Mouse (Mus musculus) embryonic stem cell, embryonic (primary cell): ENCODE data around the gene Slit3.

Source experiments
- CTCF ChIA-PET, 4 experiments: fragments of 300-600 bp in 2 of 4; fragments of 350-600 bp in 2 of 4; sonication (Branson Sonifier 250); formaldehyde crosslinking; loops; one replicate each; lab custom pipeline; 2022; ENCODE audit warnings: inconsistent platforms in 2 of 4; lab: Charles Lee
- POLR2A ChIA-PET, 4 experiments: fragments of 300-600 bp in 2 of 4; fragments of 350-600 bp in 2 of 4; sonication (Branson Sonifier 250); formaldehyde crosslinking; loops; one replicate each; lab custom pipeline; 2022; ENCODE audit warnings: antibody characterized with exemption in 4 of 4, inconsistent platforms in 1 of 4; lab: Charles Lee

Gene Slit3

DNA sequence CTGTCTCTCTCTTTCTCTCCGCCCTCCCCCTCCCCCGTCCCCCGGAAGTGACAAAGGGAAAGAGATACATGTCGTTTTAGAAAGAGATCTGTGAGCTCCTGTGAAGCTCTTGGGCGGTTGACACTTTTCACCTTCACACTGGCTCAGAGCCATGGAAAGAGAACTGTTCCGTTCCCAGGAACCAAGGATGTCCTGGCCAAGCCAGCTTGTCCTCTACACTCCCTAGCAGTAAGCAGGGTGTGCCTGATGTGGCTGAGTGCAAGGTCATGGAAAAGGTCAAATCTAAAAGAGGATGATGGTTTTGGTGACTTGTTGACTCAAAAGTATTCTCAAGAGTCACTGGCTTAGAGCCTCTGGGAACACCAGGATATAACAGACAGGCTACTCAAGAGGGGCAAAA, 219.7 kb downstream of the Slit3 start:
- CTCF ChIA-PET, result no interaction called here
- POLR2A ChIA-PET, result no interaction called here

DNA sequence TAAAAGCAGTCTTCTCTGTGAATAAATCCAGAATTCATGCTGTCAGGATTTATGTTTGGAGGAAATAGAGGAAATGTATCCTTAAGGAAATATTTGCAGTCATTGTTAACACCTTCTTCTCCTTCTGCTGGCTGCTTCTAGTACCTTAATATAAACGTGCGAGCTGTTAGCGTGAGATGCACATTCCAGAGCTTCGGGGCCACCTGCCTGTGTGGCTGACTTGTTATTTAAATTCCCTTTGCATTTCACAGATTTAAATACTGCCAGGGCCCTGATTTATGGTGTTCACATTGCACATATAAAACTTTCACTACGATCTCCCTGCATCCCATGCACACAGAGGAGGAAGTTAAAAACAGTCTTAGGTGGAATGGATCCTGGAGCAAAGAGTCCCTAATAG, 221.5 kb downstream of the Slit3 start:
- ChIA-PET POLR2A (interaction anchor here in 1 of 4 experiments (0.7 kb wide), 1 partner anchor 548 kb away, joined by 4 read pairs; no protein-coding TSS in a partner anchor), CTCF (no interaction called here)

DNA sequence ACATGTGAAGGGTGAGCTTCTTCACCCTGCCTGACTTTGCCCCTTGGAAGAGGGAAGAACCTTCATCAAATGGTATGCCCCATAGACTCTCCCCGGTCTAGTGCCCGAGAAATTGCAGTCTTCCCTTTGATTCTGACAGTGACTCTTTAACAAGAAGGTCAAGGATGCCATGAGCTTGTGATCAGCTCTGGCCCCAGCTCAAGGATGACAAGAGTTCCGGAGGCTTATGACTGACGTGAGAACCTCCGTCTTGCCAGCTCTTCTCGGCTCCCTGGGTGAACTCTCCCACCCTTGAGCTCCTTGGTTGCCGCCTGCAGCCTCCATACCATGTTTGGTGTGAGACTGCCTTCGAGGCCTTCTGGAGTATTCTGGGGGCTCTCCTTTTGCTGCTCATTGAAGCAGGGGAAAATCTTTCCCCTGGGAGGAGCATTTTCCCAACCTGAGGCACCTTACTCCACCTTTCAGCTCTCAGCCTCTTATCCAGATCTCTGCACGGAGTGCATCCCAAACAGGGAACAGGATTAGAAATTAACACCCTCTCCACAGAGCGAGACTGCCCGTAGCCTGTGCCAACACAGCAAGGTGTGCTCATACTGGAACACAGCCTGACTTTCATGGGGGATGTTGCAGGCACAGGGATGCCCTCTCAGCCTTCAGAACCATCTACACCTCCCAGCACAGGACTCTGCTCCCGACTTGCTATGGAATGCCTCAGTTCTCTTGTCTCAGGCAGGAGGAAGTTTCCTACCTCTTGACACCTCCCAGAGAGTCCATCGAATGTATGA, 224.9 kb downstream of the Slit3 start:
- POLR2A ChIA-PET, result no interaction called here
- CTCF ChIA-PET, result interaction anchor here in 1 of 4 experiments (1.5 kb wide), 1 partner anchor 348 kb away, joined by 3 read pairs; no protein-coding TSS in a partner anchor

DNA sequence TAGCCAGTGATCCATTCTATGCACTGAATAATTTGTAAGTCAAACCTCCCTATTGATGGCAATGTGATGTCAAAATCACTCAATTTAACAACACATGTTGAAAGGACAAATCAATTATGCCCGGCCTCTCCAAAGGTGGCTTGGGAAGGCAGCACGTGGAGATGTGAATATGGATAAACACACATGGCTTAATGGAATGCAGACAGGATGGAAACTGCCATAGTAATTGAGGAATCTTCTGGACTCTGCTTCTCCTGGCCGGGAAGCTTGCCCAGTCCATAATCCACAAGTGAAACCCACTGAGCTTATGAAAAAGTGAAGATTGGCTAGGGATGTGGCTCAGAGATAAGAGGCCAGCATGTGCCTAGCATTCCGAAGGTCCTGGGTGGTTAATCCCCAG, 227.1 kb downstream of the Slit3 start:
- ChIA-PET POLR2A (no interaction called here), CTCF (interaction anchor here in 3 of 4 experiments (0.6 to 0.7 kb wide), 3 partner anchors 40 to 1170 kb away, joined by 3 to 4 read pairs (median 3); no protein-coding TSS in a partner anchor)

DNA sequence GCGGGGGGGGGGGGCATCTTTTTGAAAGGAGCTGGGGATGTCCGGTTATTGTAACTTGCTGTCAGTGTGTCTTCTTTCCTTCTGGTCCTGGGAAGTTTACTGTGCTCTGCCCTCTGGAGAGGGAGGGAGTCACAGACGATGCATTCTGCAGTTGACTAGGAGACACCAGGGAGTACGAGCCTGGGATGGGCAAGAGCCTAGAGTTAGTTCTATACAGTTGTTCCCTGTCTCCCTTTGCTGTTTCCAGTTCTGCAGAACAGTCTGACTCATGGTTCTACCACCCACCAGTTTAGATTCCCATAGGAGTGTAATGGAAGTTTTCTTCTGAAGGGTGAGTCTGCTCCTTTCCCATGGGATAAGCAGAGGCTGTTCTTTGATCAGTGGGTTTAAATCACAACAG, 229.9 kb downstream of the Slit3 start:
- ChIA-PET POLR2A (no interaction called here), CTCF (interaction anchor here in 2 of 4 experiments (0.6 to 0.7 kb wide), 2 partner anchors 481 to 1036 kb away, joined by 3 to 5 read pairs; partner anchors contain the start of gene Fam196b (in 1 of the 2))

DNA sequence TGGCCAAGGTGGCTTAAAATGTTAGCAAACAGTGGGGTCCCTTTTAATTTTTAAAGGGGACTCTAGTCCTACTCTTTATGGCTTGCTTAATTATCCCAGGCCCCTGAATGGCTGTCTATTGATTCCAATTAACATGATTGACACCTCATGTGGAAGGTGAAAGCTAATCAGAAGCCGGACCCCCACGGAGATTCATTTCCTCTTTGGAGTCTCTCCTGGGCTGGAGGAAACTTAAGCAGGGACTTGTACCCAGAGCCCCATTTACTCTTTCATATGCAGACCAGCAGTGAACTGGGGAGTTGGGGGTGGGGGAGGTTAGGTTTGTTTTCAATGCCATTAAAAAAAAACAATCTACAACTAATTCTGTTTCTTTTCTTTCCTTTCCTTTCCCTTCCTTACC, 230.4 kb downstream of the Slit3 start:
- ChIA-PET POLR2A (no interaction called here), CTCF (interaction anchor here in 2 of 4 experiments (0.5 to 0.6 kb wide), 2 partner anchors 135 to 1037 kb away, joined by 3 to 5 read pairs; partner anchors contain the start of gene Fam196b (in 1 of the 2))

DNA sequence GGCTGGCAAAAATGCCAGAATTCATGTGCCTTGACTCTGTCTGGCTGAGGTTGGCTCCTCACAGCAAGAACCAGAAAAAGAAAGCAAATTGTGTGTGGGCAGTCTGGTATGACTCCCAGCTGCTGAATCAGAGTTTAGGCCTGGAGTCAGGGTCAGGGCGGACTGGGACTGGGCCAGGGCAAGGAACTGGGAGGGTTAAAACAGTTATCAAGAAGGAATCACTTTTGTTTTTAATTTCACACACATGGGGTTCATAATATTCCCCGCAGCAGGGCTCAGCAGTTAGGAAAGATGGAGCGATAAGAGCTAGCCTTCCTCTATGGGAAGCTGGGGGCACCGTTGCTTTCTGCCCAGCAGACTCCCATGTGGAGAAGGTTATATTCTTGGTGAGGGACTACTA, 234.8 kb downstream of the Slit3 start:
- CTCF ChIA-PET, result no interaction called here
- POLR2A ChIA-PET, result interaction anchor here in 1 of 4 experiments (0.6 kb wide), 1 partner anchor 272 kb away, joined by 6 read pairs; no protein-coding TSS in a partner anchor

DNA sequence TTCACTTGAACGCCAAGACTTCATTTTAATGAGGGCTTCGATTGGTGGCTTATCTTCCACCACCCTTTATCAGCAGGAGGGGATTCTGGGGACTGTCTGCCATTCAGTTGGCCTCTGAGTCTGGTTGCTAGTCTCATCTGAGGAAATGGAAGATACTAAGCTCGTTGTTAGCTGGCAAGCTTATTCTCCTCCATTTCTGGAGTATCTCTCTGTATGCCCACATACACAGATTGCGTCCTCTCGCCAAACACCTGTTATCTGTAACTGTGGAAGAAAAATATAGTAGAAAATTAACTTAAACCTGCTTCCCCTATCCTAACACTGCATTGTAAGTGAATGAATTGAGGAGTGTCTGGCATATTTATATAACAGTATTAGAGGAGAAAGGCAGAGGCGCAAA, 240.0 kb downstream of the Slit3 start:
- POLR2A ChIA-PET, result no interaction called here
- CTCF ChIA-PET, result interaction anchor here in 2 of 4 experiments (0.6 to 1.1 kb wide), 3 partner anchors 47 to 525 kb away, joined by 3 to 6 read pairs (median 4); no protein-coding TSS in a partner anchor

DNA sequence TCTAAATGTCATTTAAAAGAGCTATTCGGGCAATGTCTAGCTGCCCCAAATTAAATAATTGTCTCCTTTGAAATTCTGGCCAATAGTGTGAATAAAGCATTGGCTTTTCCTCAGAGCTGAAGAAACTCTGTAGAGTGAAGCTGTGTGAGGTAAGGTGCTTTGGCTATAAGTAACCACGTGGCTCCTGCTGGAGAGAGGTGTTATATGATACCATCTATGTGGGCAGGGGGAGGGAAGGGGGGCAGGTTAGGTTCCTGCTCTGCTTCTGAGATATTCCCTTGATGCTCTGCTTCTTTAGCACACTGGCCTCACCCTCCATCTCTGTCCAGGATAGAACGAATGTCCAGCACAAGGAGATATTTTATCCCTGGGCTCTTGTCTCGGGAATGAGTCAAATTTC, 242.0 kb downstream of the Slit3 start:
- POLR2A ChIA-PET, result no interaction called here
- CTCF ChIA-PET, result interaction anchor here in 2 of 4 experiments (0.6 to 1.1 kb wide), 3 partner anchors 45 to 520 kb away, joined by 3 to 5 read pairs (median 3); no protein-coding TSS in a partner anchor

DNA sequence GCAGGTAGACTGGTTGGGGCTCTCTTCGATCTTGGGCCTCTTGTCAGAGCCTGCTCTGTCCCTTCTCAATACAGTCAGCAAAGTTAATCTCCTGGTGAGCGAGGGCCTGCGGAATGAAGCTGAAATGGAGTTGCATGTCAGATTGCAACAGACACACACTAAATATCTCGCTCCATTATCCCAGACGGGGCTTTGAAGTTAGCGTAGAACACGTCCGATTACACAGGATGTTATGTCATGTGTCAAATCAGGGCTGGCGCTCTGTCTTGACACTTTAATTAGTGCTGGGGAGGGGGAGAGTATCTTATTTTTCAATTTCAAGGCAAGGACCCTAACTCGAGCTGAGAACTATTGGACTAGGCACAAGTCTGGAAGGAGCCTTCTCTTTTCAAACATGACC, 243.4 kb downstream of the Slit3 start:
- POLR2A ChIA-PET, result interaction anchor here in 2 of 4 experiments (0.6 kb wide), 2 partner anchors 78 to 812 kb away, joined by 3 read pairs; no protein-coding TSS in a partner anchor
- CTCF ChIA-PET, result no interaction called here

DNA sequence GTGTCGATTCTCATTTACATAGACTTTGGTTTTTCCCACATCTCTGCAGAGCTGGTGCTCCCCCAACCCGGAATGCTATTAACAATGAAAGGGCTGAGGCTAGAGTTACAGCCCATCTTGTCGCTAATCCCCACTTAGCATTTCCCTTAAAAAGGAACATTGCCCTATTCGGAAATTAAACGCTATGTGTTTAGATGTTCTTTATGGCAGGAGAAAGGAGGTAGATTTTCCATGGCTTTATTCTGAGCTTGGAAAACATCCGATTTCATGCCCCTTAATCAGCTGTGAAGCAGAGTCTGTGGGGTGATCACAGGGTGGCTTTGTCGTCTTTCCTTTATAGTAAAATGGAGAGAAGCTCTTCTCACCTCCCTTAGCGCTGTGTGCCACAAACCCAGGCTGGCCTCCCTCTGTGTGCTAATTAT, 244.5 kb downstream of the Slit3 start:
- CTCF ChIA-PET, result no interaction called here
- POLR2A ChIA-PET, result no interaction called here

DNA sequence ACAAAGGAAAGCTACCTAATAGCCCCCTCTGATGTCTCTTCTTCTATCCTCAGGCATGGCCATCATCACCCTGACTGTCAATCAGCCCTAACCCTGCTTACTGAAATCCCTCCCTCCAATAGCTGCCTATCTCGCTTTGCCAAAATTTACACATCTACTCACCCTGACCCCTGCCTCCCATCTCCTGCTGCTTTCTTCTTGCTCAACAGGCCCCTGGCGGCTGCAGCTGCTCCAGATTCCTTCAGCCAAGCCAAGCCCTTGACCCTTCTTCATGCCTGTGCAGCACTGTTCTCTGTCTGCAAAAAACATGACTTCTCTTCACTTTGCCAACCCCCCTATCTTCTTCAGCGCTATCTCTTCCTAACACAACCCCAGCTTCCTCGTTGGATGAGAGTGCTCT, 245.6 kb downstream of the Slit3 start:
- POLR2A ChIA-PET, result interaction anchor here in 2 of 4 experiments (1.1 to 1.5 kb wide), 5 partner anchors 41 to 248 kb away, joined by 3 to 12 read pairs (median 4); no protein-coding TSS in a partner anchor

DNA sequence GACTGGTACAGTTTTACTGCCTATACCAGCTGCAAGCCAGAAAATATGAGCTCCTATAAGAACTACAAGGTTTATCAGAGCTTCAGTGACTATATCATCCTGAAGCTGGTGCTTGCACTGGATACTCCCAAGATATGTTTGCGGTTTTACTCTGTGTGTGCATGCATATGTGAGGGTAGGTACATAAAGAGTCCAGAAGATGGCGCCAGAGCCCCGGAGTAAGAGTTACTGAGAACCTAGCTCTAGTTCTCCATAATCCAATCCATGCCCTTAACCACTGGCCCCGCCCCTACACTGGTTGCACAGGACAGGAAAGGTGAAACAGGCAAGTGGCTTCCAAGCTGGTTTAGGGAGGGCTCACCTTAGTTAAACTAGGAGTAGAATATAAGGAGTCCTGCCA, 246.2 kb downstream of the Slit3 start:
- CTCF ChIA-PET, result interaction anchor here (0.5 to 2.2 kb wide), 41 partner anchors 16 to 1131 kb away, joined by 3 to 39 read pairs (median 4); partner anchors contain the start of gene Slit3 (in 1 of the 4)

More for the DNA sequence above, 245.6 kb downstream of the Slit3 start:
- CTCF ChIA-PET, result interaction anchor here (0.6 to 2.2 kb wide), 27 partner anchors 41 to 634 kb away, joined by 3 to 39 read pairs (median 4); no protein-coding TSS in a partner anchor

DNA sequence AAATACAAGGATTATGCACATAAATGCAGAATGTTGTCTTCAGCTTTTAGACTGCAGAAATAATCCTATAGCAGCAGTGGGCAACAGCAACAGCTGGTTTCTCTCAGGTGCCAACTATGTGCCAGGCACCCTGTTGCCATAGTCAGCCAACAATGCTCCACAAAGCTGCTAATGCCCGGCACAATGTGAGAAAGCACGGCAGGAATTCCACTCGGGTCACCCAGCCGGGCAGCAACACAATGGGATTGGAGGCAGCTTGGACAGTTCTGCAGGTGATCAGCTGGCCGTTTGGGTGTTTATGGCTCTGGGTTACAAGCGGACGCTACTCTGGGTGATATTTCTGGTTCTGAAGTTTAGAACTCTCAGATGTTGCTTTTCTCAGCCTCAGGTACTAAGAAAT, 248.9 kb downstream of the Slit3 start:
- ChIA-PET CTCF (interaction anchor here in 3 of 4 experiments (0.6 to 1.1 kb wide), 3 partner anchors 38 to 149 kb away, joined by 3 to 5 read pairs (median 4); no protein-coding TSS in a partner anchor), POLR2A (interaction anchor here in 1 of 4 experiments (0.6 kb wide), 1 partner anchor 15 kb away, joined by 7 read pairs; no protein-coding TSS in a partner anchor)

More for the DNA sequence above, 246.2 kb downstream of the Slit3 start:
- POLR2A ChIA-PET, result interaction anchor here in 2 of 4 experiments (0.6 to 1.5 kb wide), 7 partner anchors 40 to 248 kb away, joined by 3 to 12 read pairs (median 3); no protein-coding TSS in a partner anchor

DNA sequence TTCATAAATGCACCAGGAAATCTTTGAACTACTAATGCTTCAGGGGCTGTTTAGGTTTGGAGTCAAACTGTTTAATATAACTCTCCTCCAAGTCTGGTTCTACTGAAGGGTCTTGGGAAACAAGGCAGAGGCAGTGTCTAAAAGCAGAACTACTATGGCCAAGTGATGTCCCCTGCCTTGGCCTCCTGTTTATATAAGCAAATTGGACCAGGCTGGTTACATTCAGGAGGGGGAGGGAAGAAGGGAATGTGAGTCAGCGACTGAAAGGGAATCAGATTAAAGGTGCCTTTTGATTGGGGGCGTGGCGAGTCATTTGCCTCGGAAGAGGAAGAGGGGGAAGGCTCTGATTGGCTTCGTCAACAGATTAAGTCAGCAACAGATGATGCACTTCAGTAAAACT, 249.7 kb downstream of the Slit3 start:
- ChIA-PET CTCF (no interaction called here), POLR2A (interaction anchor here in 1 of 4 experiments (0.6 kb wide), 1 partner anchor 14 kb away, joined by 7 read pairs; no protein-coding TSS in a partner anchor)

DNA sequence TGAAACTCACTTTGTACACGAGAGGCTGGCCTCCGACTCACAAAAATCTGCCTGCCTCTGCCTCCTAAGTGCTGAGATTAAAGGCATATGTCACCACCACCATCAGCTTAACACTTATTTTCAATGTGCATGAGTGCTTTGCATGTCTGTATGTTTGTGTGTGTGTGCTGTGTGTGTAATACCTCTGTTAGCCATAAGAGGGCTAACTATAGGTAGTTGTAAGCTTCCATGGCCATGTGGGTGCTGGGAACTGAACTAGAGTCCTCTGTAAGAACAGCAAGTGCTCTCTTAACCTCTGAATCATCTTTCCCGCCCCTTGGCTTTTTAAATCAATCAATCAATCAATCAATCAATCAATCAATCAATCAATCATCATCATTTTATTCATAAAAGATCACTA, 251.4 kb downstream of the Slit3 start:
- ChIA-PET CTCF (interaction anchor here in 3 of 4 experiments (0.9 to 1.5 kb wide), 4 partner anchors 35 to 292 kb away, joined by 4 to 6 read pairs (median 5); no protein-coding TSS in a partner anchor), POLR2A (interaction anchor here in 1 of 4 experiments (0.6 kb wide), 1 partner anchor 333 kb away, joined by 3 read pairs; no protein-coding TSS in a partner anchor)

DNA sequence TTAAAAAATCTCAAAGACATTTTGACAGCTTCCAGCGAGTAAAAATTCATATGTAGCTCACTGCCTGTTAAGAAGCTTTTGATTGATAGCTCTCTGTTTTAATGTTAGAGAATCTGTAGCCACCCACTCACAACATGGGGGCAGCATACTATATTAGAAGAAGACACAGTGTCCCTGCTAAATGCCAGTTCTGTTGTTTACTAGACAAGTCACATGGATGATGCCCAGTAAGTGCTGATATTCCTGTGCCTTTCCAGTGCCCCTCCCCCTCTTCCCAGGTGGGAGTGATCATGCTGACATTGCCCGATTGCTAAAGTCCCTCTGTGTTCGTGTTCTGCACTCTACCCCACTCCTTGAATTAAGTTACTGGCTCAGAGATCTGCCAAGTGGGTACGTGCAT, 254.0 kb downstream of the Slit3 start:
- CTCF ChIA-PET, result interaction anchor here in 1 of 4 experiments (1.8 kb wide), 1 partner anchor 33 kb away, joined by 5 read pairs; no protein-coding TSS in a partner anchor
- POLR2A ChIA-PET, result interaction anchor here in 2 of 4 experiments (0.6 to 1.3 kb wide), 5 partner anchors 9 to 526 kb away, joined by 3 to 10 read pairs (median 4); no protein-coding TSS in a partner anchor

DNA sequence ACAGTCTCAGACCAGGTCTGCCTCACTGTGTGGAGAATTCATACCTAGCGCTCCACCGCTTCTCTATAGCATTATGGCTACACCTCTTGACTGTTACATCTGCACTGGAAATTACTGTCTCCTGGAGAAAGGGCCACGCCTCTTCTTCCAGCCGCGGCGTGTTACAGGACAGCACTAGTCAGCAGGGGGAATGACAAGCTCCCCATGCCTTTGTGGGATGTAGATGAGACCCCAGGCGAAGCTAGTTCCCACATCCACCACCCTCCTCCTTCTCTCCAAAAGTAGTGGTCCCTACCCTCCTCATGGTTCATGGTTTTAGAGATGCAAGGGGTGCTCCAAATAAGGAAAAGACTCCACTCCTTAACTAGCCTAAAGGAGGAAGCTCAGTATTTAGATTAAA, 257.8 kb downstream of the Slit3 start:
- ChIA-PET POLR2A (interaction anchor here in 1 of 4 experiments (1.0 to 1.1 kb wide), 2 partner anchors 15 to 29 kb away, joined by 4 read pairs; no protein-coding TSS in a partner anchor), CTCF (no interaction called here)

DNA sequence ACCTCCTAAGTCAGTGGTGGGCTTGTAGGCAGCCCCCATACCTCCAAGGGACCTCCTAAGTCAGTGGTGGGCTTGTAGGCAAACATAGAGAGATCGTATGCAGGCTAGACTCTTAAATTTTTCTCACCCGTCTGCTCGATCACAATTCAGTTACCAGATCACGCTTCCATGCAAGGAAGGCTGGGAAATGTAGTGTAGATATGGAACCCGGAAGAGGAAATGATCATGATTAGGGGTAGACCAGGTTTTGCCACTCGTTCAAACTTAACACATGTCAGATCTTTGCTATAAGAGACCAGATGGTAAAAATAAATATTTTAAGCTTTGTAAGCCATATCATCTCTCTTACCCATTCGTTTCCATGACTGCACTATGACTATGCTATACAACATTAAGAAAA, 258.4 kb downstream of the Slit3 start:
- ChIA-PET POLR2A (interaction anchor here in 1 of 4 experiments (1.0 to 1.1 kb wide), 3 partner anchors 9 to 28 kb away, joined by 3 to 4 read pairs (median 4); no protein-coding TSS in a partner anchor), CTCF (no interaction called here)
